Mouse (Mus musculus) right cerebral cortex, postnatal 4 days (tissue): Measurements from ENCODE around the gene Hivep2.

Experiments
- DNase-seq: peaks from one replicate; pipeline ENCODE4 v3.0.0-alpha.2; 2022

Hivep2 gene

DNA sequence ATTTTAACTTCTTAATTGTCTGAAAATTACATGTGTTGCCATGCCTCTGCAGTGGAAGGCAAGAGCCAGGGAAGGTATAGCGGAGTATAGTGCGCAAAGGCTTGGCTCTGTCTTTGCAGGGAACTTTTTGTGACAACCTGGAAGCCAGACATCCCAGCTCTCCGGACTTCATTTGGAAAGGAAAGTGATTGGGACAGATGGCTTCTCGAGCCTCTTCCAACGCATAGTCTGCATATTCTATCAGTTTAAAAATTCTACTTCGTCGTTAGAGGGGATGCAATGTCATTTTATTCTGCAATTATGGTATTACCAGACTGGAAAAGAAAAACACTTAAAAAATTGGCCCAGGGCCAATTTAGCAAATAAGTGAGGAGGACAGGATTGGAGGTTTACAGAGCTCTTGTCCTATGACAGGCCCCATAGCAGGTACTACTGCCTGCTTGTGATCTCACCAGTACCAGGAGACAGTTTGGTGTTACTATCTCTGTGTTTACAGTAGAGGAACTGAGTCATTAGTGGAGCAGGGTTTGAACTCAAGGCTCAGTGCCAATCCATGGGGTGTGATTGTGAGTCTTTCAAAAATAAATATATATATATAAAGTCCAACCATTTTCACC, 7.8 kb downstream of the Hivep2 start:
- DNase-seq = no peak

- no peak for DNase-seq
Measured at GRCm38 (mm10) chr10:13974472-13974871, 8.6 kb downstream of the Hivep2 start.

DNA sequence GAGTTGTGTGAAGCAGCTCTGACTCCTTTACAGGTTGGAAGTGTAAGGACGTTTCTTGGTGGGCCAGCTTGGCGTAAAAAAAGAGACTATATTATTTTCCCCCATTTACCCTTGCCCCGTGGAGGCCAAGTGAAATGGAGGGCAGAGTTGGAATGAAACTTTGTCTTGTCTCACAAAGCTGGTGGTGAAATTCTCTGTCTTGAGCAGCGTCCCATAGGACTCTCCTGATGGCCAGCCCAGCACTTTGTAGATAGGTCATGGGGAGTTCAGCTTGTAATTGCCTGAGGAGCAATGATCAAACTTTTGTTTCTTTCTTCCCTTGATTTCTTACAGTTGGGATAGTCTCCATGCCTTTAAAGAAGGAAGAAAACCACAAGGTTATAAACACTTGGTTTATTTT, 10.0 kb downstream of the Hivep2 start:
- DNase-seq = no peak

GRCm38 (mm10) chr10:13976267-13976666, 10.4 kb downstream of the Hivep2 start:
- no peak for DNase-seq

GRCm38 (mm10) chr10:13982271-13982670, 16.4 kb downstream of the Hivep2 start:
- no peak for DNase-seq

DNA sequence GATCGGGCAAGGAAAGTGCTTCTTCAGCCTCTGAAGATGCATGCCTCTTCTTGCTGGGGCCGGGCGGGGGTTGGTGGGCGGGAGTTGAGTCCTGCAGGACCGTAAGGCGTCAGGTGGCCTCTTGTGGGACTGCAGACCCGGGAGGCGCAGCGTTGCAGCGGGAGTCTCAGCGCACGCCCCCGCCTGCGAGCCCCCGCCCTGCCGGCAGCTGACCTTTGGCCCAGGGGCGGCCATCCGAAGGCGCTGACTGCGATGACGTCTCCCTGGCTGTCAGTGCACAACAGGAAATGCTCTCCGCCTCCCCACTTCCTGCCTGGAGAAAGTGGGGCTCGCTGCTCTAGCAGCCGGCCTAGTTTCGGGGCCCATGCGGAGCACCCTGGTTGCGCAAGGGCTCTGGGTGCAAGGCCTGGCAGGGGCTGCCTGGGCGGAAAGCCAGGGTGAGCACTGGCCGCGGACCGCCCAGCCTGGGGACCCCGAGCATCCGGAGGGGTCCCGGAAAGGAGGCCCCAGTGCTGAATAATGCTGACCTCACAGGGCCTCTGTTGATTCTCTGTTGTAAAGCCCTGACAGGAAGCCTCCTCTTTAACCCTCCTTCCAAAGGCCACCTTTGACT, 17.0 kb downstream of the Hivep2 start:
- DNase-seq = peak; percentile 54

DNA sequence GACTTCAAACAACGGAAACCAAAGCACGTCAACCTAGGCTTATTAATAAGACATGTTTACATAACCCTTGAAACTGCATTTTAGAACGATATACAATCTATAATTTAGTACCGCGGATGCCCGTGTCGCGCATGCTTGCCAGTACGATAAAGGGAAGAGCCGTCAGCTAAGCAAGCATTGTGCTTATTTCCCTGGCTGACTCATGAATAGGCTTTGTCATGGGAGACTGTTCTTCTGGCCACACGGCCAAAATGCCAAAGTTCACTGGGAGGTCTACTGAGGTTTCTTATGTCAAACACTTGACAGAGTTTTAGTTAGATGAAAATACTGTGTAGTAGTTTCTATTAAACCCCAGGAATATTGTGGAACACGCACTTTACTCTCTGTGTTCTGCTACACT, 17.8 kb downstream of the Hivep2 start:
- DNase-seq = no peak

DNA sequence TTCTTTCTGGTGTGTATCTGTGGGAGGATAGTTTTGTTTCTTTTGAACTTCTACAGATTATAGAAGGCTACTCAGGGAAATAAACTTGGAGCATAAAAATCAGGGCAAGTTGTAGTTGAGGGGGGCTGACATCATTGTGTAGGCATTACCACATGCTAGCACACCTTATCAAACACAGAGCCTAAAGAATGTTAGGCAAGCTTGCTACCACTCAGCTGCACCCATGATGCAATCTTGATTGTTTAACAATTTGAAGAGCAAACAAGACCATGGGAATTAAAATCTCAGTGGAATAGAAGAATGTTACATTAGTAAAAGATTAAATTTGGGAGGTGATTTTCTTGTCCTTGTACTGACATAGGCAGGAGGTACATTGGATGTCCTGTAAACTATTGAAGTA, 18.4 kb downstream of the Hivep2 start:
- no peak for DNase-seq

DNA sequence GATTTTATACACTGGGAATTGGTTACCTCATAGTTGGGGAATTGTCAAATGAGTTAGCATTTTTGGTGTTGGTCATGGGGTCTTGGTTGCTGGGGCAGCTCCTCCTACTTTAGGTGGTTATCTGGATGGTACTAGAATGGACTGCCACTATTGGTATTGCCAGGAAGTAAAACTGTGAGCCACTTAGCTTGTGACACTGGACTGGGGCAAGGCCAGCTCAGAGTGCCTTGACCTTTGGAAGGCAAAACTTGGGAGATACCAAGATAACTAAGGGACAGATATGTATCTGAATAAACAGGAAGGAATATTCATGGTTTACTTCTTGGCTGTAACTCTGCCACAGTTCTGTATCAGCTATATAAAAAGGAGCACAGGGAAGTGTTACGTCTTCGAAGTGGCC, 20.7 kb downstream of the Hivep2 start:
- DNase-seq = no peak

GRCm38 (mm10) chr10:13987336-13987735, 21.5 kb downstream of the Hivep2 start:
- DNase-seq = no peak

DNA sequence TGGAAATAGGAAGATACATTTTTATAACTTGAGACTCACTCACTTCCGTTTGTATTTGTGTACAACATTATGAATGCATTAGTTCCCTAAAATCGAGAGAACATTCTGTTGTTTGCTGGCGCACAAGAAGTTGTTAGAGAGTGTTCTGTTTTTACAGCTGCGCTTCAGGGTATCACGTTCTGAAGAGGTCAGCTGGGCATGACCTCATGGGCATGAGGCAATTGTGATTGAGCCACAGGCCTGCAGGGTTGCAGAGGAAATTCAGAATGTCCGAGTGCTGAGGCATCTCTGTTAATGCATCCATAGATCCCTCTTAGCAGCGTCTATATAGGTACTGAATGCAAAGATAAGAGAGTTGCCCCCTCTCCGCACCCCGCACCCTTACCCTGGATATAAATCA, 22.4 kb downstream of the Hivep2 start:
- DNase-seq = no peak

DNA sequence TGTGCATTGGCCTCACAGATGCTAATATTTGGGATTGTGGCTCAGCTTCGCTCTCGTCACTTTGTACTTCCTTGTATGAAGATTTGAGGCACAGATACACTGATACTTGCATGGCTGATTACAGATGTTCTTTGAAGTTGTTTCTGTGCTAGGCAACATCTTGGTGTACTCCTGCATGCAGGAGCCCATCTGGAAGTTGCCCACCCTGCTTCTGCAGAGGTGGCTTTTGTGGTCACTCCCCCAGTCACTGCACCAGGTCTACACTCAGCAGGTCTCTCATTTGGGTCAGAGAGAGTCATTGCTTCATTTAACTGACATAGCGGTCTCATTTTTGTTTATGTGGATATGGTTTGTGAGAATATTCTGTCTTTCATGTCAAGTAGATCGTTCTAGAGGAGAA, 22.9 kb downstream of the Hivep2 start:
- DNase-seq = no peak

DNA sequence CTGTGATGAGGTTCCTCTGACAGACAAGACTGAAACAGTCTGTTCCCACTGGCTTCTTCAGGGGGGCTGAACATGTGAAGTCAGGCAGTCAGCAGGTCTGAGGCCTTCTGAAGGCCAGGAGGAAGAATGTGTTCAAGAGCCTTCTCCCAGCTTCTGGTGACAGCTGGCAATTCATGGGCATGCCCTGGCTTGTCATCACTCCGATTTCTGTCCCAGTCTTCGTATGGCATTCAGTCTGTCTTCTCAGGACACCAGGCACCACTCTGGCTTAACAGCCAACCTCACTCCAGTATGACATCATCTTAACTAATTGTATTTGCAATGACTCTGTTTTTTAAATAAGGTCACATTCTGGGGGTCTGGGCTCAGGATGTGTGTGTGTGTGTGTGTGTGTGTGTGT, 25.0 kb downstream of the Hivep2 start:
- no peak for DNase-seq

DNA sequence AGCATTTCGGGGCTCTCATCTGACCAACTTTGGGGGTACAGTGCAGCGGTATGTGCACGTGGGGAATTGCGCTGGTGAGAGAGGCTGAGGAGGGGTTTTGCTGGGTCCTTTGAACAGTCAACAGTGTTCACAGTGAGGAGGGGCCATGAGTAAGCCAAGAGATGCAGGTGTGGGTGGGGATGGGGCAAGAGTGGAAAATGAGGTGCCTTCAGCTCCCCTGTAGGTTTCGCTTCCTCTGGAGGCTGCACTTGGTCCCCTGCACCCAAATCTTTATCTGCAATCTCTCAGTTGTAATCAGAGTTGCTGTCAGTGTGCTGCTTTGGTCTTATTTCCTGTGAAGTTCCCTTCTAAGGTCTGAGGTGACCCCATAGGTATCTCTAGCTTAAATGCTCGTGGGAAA, 27.5 kb downstream of the Hivep2 start:
- no peak for DNase-seq

DNA sequence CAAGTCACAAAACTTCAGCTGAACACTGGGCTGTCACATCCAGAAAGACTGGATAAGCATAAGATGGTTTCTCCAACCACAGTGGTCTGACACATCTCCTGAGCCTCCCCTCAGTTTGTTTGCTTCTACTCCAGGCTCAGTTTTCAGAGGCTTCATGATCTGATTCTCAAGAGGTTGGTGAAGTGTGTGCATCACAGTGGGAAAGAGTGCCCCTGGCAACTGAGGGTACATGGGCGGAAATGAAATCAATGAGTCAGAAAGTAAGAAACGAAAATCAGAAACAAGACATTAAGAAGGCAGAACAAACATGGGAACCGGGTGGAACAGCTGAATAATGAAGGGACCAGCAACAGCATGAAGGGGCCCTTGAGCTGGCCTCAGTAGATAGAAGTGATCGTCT, 31.5 kb downstream of the Hivep2 start:
- no peak for DNase-seq

DNA sequence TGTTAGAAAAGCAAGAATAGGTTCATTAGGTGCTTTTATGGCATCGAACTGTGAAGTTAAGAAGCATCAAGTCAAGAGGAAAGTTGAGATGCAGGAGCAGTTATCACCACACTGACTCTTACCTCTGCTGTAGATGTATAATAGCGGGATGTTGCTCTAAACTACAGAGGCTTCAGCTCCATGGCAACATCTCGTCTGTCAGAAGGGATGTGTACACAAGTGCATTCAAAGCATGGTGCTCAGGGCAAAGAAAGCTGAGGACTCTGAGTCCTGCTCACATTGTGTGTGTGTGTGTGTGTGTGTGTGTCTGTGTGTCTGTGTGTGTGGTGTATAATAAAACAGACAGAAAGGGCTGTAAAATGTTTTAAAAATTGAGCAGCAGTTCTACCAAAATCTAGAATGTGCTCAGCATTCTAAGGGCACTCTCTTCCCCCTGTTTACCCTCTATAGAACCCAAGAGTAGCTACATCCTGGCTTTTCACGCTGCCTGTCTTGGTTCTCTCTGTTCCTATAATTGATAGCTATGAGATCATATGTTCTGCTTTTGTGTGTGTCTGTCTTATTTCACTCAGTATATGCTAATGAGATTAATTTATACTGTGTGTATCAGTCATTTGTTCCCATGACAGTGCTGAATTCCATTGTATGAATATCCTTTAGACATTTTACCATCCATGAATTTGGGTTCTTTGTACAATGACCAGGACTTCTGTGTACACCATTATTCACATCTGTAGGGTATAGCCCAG, 39.1 kb downstream of the Hivep2 start:
- no peak for DNase-seq

GRCm38 (mm10) chr10:14009721-14010120, 43.8 kb downstream of the Hivep2 start:
- DNase-seq = no peak

- no peak for DNase-seq
Measured at GRCm38 (mm10) chr10:14016287-14016970, 50.6 kb downstream of the Hivep2 start.

- no peak for DNase-seq
Measured at GRCm38 (mm10) chr10:14017338-14017737, 51.5 kb downstream of the Hivep2 start.

- DNase-seq = peak; percentile 7
Measured at GRCm38 (mm10) chr10:14017822-14018364, 52.0 kb downstream of the Hivep2 start.

GRCm38 (mm10) chr10:14018672-14019071, 52.8 kb downstream of the Hivep2 start:
- no peak for DNase-seq

GRCm38 (mm10) chr10:14019198-14019597, 53.3 kb downstream of the Hivep2 start:
- DNase-seq = no peak

DNA sequence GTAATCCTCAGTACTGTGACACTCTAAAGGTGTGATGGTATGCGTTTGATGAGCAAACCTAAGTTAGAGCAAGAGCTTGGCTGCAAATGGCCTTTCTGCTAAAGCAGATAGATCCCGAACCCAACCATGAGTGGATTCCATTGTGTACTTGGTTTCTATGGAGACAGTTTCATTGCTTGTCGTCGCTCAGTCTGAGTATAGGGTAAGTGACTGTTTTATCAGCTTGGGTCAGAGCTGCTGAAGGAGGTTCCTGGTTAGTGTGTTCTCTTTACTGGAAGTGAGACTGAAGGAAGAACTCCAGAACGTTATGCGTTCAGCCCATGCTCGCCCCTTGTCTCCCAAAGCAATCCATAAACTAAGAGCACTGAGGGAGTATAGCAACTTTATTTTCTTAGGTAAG, 54.4 kb downstream of the Hivep2 start:
- DNase-seq = no peak

DNA sequence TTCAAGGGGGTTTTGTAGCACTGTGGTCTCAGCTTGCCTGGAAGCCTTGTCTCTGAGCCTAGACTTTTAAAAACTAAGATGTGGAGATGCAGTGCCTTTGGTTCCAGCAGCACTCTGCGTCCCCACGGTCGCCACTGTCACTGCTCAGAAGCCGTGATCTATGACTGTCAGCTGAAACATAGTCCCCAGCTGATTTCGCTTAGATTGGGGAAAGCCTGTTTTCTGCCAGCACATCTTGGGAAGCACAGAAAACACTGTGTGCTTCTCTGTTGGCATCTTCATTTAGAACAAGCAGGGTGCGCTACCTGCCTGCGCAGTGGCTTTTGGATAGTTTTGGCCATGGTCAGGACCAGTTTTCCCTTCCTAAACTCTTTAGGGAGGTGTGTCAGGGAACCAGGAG, 59.1 kb downstream of the Hivep2 start:
- no peak for DNase-seq
